Mouse (Mus musculus) heart, embryonic 10.5 days (tissue): Measurements from ENCODE around the gene Trim40. TPM values are rescaled to one million over a fixed set of nuclear protein-coding genes. Genes with fewer than 3 reads are reported as not detected.
"Not testable (repeated sequence)": the region's sequence is repeated elsewhere in the genome, so short reads cannot be mapped to it uniquely, and the experiment has no call there.

Experiments used
- DNase-seq: peaks from one replicate; pipeline ENCODE4 v3.0.0-alpha.2; 2017; ENCODE audit warnings: low spot score
- H3K27ac ChIP-seq: fragments of 300-500 bp; sonication (generic); 2 replicates; pipeline ENCODE4 v1.5.1; 2016; ENCODE audit warnings: mild to moderate bottlenecking
- H3K27me3 ChIP-seq: fragments of 300-500 bp; sonication (generic); 2 replicates; pipeline ENCODE4 v1.6.1; 2016; ENCODE audit warnings: mild to moderate bottlenecking; ENCODE audit not compliant: poor library complexity, insufficient read depth, severe bottlenecking
- H3K36me3 ChIP-seq: fragments of 300-500 bp; sonication (generic); 2 replicates; pipeline ENCODE4 v1.6.1; 2016; ENCODE audit warnings: mild to moderate bottlenecking, moderate library complexity
- H3K4me1 ChIP-seq: fragments of 300-500 bp; sonication (generic); 2 replicates; pipeline ENCODE4 v1.6.1; 2016; ENCODE audit warnings: mild to moderate bottlenecking
- H3K4me3 ChIP-seq: fragments of 300-500 bp; sonication (generic); 2 replicates; pipeline ENCODE4 v1.5.1; 2016; ENCODE audit warnings: mild to moderate bottlenecking, moderate library complexity
- H3K9me3 ChIP-seq: fragments of 300-500 bp; sonication (generic); 2 replicates; pipeline ENCODE4 v1.6.1; 2016; ENCODE audit warnings: mild to moderate bottlenecking, moderate library complexity
- WGBS: fragments of 180-500 bp; shearing (Covaris S2); methylation state at CpG from one replicate; pipeline ENCODE4 v1.1.7; 2016; 5-methylcytosine and 5-hydroxymethylcytosine counted together
- polyA plus RNA-seq: library from polyadenylated mRNA; unstranded; fragments of >200 nt; fragmentation: Nextera tagmentation; extraction: Ambion mirVana; gene quantifications from 2 replicates; pipeline ENCODE4 v1.2.1, GENCODE M21; 2016

Gene Trim40
- polyA plus RNA-seq, 1 experiment from 2014 or later = not detected

GRCm38 (mm10) chr17:36909802-36910201, 19.9 kb upstream of the Trim40 start:
- no peak for DNase-seq
- no peaks in the 10 kb centered on the region for H3K36me3 ChIP-seq
- H3K4me1 ChIP-seq = no peaks in the 10 kb centered on the region
- no peak overlapping the region for H3K4me3 ChIP-seq
- WGBS = 45% methylated on average over 4 of the region's 4 CpGs
- H3K27me3 ChIP-seq = peaks cover 5% of the 10 kb centered on the region; the same call in 1 of the 2 replicates
- H3K9me3 ChIP-seq = no peaks in the 10 kb centered on the region
- H3K27ac ChIP-seq = no peak overlapping the region

GRCm38 (mm10) chr17:36908235-36908634, 18.3 kb upstream of the Trim40 start:
- DNase-seq = no peak
- Histone ChIP-seq H3K27me3 (peaks cover 5% of the 10 kb centered on the region; the same call in 1 of the 2 replicates), H3K4me1 (no peaks in the 10 kb centered on the region), H3K4me3 (no peak overlapping the region), H3K9me3 (no peaks in the 10 kb centered on the region), H3K27ac (no peak overlapping the region), H3K36me3 (no peaks in the 10 kb centered on the region)
- 45% methylated on average over 1 of the region's 1 CpGs for whole genome bisulfite sequencing

- Histone ChIP-seq H3K27ac (no peak overlapping the region), H3K4me3 (no peak overlapping the region), H3K9me3 (no peaks in the 10 kb centered on the region), H3K27me3 (no peaks in the 10 kb centered on the region), H3K4me1 (no peaks in the 10 kb centered on the region), H3K36me3 (no peaks in the 10 kb centered on the region)
- 63% methylated on average over 3 of the region's 3 CpGs for WGBS
- DNase-seq = no peak
These were observed 13.7 kb upstream of the Trim40 start for GRCm38 (mm10) chr17:36903651-36904050.

- H3K4me3 ChIP-seq = no peak overlapping the region
- H3K36me3 ChIP-seq = no peaks in the 10 kb centered on the region
- DNase-seq = no peak
- no peaks in the 10 kb centered on the region for H3K9me3 ChIP-seq
- whole genome bisulfite sequencing = 52% methylated on average over 1 of the region's 1 CpGs
- H3K27ac ChIP-seq = no peak overlapping the region
- H3K4me1 ChIP-seq = no peaks in the 10 kb centered on the region
- H3K27me3 ChIP-seq = no peaks in the 10 kb centered on the region
These were observed 10.8 kb upstream of the Trim40 start for GRCm38 (mm10) chr17:36900691-36901090.

GRCm38 (mm10) chr17:36900001-36900400, 10.1 kb upstream of the Trim40 start:
- no peak for DNase-seq
- H3K27me3 ChIP-seq = no peaks in the 10 kb centered on the region
- no peak overlapping the region for H3K4me3 ChIP-seq
- WGBS = 72% methylated on average over 5 of the region's 5 CpGs
- H3K27ac ChIP-seq = no peak overlapping the region
- H3K9me3 ChIP-seq = no peaks in the 10 kb centered on the region
- H3K4me1 ChIP-seq = no peaks in the 10 kb centered on the region
- no peaks in the 10 kb centered on the region for H3K36me3 ChIP-seq

- H3K36me3 ChIP-seq = no peaks in the 10 kb centered on the region
- no peak overlapping the region for H3K4me3 ChIP-seq
- 77% methylated on average over 4 of the region's 4 CpGs for WGBS
- no peak for DNase-seq
- H3K9me3 ChIP-seq = no peaks in the 10 kb centered on the region
- no peaks in the 10 kb centered on the region for H3K27me3 ChIP-seq
- no peaks in the 10 kb centered on the region for H3K4me1 ChIP-seq
- H3K27ac ChIP-seq = no peak overlapping the region
These were observed 9.5 kb upstream of the Trim40 start for GRCm38 (mm10) chr17:36899376-36899775.

GRCm38 (mm10) chr17:36897552-36898205, 7.8 kb upstream of the Trim40 start, which contains the start of gene Trim31:
Trim31 (plus strand) TSS chr17:36898118.
- no peaks in the 10 kb centered on the region for H3K4me1 ChIP-seq
- H3K4me3 ChIP-seq = no peak within 1 kb of the TSS
- H3K27me3 ChIP-seq = no peaks in the 10 kb centered on the region
- no peaks in the 10 kb centered on the region for H3K9me3 ChIP-seq
- no peak within 1 kb of the TSS for H3K27ac ChIP-seq
- DNase-seq = no peak
- H3K36me3 ChIP-seq = no peaks in the 10 kb centered on the region
- WGBS = 63% methylated on average over 6 of the region's 6 CpGs

GRCm38 (mm10) chr17:36897065-36897464, 7.1 kb upstream of the Trim40 start:
- H3K27ac ChIP-seq = no peak overlapping the region
- H3K27me3 ChIP-seq = no peaks in the 10 kb centered on the region
- H3K4me1 ChIP-seq = no peaks in the 10 kb centered on the region
- DNase-seq = no peak
- no peak overlapping the region for H3K4me3 ChIP-seq
- H3K36me3 ChIP-seq = no peaks in the 10 kb centered on the region
- no peaks in the 10 kb centered on the region for H3K9me3 ChIP-seq

- H3K4me1 ChIP-seq = no peaks in the 10 kb centered on the region
- DNase-seq = no peak
- no peak overlapping the region for H3K27ac ChIP-seq
- peaks cover 4% of the 10 kb centered on the region; the same call in 1 of the 2 replicates for H3K27me3 ChIP-seq
- H3K36me3 ChIP-seq = no peaks in the 10 kb centered on the region
- H3K9me3 ChIP-seq = no peaks in the 10 kb centered on the region
- no peak overlapping the region for H3K4me3 ChIP-seq
- WGBS = 93% methylated on average over 1 of the region's 1 CpGs
These were observed 6.7 kb upstream of the Trim40 start for GRCm38 (mm10) chr17:36896583-36896982.

GRCm38 (mm10) chr17:36893387-36893786, 3.5 kb upstream of the Trim40 start:
- no peaks in the 10 kb centered on the region for H3K36me3 ChIP-seq
- DNase-seq = no peak

GRCm38 (mm10) chr17:36892362-36892761, 2.4 kb upstream of the Trim40 start:
- Histone ChIP-seq H3K36me3 (no peaks in the 10 kb centered on the region), H3K27me3 (peaks cover 23% of the 10 kb centered on the region; the same call in 1 of the 2 replicates), H3K4me1 (no peaks in the 10 kb centered on the region), H3K27ac (no peak overlapping the region), H3K4me3 (no peak overlapping the region), H3K9me3 (no peaks in the 10 kb centered on the region)
- no peak for DNase-seq
- WGBS = 20% methylated on average over 2 of the region's 2 CpGs

More at GRCm38 (mm10) chr17:36893387-36893786, 3.5 kb upstream of the Trim40 start:
- Histone ChIP-seq H3K9me3 (no peaks in the 10 kb centered on the region), H3K27me3 (peaks cover 23% of the 10 kb centered on the region; the same call in 1 of the 2 replicates), H3K27ac (no peak overlapping the region), H3K4me1 (no peaks in the 10 kb centered on the region), H3K4me3 (no peak overlapping the region)
- WGBS = 63% methylated on average over 5 of the region's 5 CpGs

GRCm38 (mm10) chr17:36891496-36891895, 1.6 kb upstream of the Trim40 start:
- not testable (repeated sequence) for H3K4me3 ChIP-seq, H3K4me1 ChIP-seq, H3K9me3 ChIP-seq, H3K36me3 ChIP-seq, DNase-seq, H3K27ac ChIP-seq
- H3K27me3 ChIP-seq = peaks cover 23% of the 10 kb centered on the region; the same call in 1 of the 2 replicates
- WGBS = 71% methylated on average over 1 of the region's 1 CpGs

GRCm38 (mm10) chr17:36885132-36885790, 4.7 kb downstream of the Trim40 start:
- WGBS = 89% methylated on average over 12 of the region's 12 CpGs
- Histone ChIP-seq H3K4me3 (no peak overlapping the region), H3K4me1 (no peaks in the 10 kb centered on the region), H3K27ac (no peak overlapping the region), H3K36me3 (no peaks in the 10 kb centered on the region), H3K27me3 (peaks cover 9% of the 10 kb centered on the region; the same call in 1 of the 2 replicates), H3K9me3 (no peaks in the 10 kb centered on the region)
- no peak for DNase-seq
